Mouse (Mus musculus): ENCODE results near the gene Fkbp6.
"Not testable (repeated sequence)": the region's sequence is repeated elsewhere in the genome, so short reads cannot be mapped to it uniquely, and the experiment has no call there.

The Fkbp6 gene

DNA sequence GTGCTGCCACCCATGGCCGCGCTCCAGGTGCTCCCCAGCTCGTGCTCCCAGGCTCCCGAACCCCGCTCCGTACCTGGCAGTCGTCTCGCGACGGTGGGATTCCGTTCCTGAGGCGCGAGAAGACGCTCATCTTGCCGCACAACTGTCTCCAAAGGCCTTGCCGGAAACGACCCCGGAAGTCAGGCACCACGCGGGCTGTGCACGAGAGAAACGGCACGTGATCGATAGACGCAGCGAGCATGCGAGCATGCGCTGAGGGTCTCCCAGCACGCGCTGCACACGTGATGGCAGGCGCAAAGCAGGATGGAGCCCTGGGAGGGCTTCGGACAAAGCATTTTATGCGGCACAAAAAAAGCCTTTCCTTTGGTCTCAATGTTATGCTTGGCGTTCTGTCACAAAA is at the start of gene Fkbp6:
TSS of gene Fkbp6 (minus strand) at position 183 of the 400 bp plus-strand sequence.
- no peak for ATAC-seq (ENCODE audit: low TSS enrichment)

DNA sequence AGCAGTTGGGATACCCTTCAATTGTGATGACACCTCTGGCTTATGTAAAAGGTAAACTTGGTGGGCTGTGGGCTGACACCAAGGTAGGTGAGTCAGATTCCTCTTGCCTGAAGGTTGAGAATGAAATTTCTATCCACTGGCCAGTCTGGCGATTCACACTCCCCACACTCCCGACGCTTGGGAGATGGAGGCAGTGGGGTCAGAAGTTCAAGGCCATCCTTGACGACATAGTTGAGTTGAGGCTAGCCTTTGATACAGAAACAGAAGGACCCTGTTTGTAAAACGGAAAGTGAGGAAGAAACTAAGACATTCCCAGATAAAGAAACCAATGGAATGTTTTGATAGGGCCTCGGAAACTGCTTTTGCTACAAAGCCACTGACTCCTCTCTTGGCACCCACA is 49.5 kb upstream of the Fkbp6 start:
- ATAC-seq (ENCODE audit: low TSS enrichment), result no peak

DNA sequence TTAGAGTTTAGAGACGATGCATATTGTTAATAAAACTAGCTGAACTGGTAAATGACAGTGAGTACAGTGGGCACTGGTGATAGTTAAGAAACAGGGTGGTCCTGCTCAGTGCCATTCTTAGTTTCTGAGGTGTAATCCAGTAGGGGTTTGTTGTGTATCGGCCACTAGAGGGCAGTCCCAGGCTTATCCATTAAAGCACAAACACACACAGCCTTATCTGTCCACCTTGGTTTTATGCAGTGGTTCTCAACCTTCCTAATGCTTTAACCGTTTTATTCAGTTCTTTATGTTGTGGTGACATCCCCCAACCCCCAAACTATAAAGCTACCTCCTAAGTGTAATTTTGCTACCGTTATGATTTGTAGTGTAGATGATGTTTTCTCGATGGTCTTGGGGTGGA is 46.0 kb upstream of the Fkbp6 start:
- no peak for ATAC-seq (ENCODE audit: low TSS enrichment)

- ATAC-seq (ENCODE audit: low TSS enrichment), result peak; percentile 95
These were observed 44.4 kb upstream of the Fkbp6 start, which contains the start of gene Pom121 for GRCm38 (mm10) chr5:135394004-135394823. TSS of gene Pom121 (minus strand) at chr5:135394546.

GRCm38 (mm10) chr5:135383771-135384170 is 33.9 kb upstream of the Fkbp6 start:
- peak; percentile 31; the same call in 1 of the 2 replicates for ATAC-seq (ENCODE audit: low TSS enrichment)

DNA sequence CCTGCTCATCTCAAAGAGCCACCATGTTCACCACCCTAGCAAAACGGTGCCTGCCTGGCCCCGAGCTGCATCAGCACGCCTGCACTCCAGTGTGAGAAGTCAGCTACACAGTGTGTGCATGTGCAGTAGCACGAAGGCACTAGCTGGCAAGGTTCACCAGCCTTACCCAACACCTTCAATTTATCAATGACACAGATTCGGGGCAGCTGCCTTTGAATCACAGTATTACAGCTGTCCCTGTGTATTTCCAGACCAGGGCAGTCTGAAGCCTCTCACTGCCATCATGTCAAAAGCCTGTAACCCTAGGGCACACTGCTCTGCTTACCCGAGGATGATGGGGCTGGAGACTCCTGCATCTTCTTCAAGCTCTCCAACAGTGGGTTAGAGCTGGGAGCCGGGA is 32.9 kb upstream of the Fkbp6 start:
- no peak for ATAC-seq (ENCODE audit: low TSS enrichment)

GRCm38 (mm10) chr5:135381356-135381925 is 31.6 kb upstream of the Fkbp6 start:
- no peak for ATAC-seq (ENCODE audit: low TSS enrichment)

GRCm38 (mm10) chr5:135380681-135381080 is 30.8 kb upstream of the Fkbp6 start:
- no peak for ATAC-seq (ENCODE audit: low TSS enrichment)

DNA sequence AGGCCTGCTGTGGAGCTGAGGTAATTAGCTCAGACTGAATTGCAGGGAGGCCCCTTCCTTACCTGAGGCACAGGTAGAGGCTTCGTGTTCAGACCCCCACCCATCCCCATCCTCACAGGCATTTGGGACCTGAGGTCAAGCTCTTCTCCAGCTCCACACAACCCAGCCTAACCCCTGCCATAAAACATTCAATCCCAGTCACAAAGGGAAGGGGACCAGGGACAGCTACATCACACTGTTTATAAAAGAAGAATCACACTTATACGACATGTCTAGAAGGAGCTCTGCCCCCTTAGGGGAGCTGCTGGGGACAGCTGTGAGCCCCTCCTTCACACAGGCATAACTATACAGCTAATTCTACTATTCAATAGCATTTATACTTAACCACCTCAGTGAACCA is 26.5 kb upstream of the Fkbp6 start:
- ATAC-seq (ENCODE audit: low TSS enrichment), result no peak

DNA sequence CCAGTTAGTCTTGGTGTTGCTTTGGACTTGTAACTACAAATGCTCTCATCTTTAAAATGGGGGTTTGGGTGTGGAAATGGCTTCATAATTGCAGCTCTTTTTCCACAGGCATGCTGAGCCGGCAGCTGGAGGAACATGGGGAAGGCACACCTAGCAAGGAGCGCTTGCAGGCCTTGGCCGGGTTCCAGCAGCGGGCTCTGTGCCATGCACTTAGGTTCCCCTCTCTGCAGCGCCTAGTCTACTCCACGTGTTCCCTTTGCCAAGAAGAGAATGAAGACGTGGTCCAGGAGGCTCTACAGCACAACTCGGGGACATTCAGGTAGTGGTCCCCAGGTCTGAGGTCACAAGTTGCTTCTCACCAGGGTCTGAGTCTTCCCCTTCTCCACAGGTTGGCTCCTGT is 25.3 kb upstream of the Fkbp6 start:
- no peak for ATAC-seq (ENCODE audit: low TSS enrichment)

- no peak for ATAC-seq (ENCODE audit: low TSS enrichment)
These were observed 23.8 kb upstream of the Fkbp6 start for GRCm38 (mm10) chr5:135373601-135374000.

DNA sequence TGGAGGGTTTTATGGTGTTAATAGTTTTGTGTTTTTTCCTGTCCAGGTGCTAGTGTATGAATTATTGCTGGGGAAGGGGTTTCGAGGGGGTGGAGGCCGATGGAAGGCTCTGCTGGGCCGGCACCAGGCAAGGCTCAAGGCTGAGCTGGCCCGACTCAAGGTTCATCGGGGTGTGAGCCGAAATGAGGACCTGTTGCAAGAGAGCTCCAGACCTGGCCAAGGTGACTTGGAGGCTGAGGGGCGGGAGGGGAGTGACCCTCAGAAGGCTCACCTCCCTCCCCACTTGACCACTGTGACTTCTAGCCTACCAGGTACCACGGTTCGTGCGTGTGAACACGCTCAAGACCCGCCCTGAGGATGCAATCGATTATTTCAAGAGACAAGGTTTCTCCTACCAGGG is 21.4 kb upstream of the Fkbp6 start:
- no peak for ATAC-seq (ENCODE audit: low TSS enrichment)

GRCm38 (mm10) chr5:135369787-135370654 is 20.2 kb upstream of the Fkbp6 start, which contains the start of gene Nsun5:
TSS of gene Nsun5 (plus strand) at chr5:135369953.
- ATAC-seq (ENCODE audit: low TSS enrichment), result peak; percentile 77

- not testable (repeated sequence) for ATAC-seq (ENCODE audit: low TSS enrichment)
These were observed 19.4 kb upstream of the Fkbp6 start for GRCm38 (mm10) chr5:135369196-135369595.

GRCm38 (mm10) chr5:135368312-135368711 is 18.5 kb upstream of the Fkbp6 start:
- no peak for ATAC-seq (ENCODE audit: low TSS enrichment)

DNA sequence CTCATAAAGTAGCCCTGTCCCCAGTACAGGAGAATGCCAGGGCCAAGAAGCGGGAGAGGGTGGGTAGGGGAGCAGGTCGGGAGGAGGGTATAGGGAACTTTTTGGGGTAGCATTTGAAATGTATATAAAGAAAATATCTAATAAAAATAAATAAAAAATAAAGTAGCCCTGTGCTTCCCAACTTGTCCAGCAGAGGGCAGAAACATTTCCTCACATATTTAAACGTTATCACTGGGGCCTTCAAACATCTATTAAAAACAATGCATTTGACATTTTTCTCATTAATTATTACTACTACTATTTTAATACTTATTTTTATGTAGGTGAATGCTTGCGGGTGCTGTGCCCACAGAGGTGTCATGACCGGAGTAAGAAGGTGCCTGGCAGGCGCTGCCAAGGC is 18.0 kb upstream of the Fkbp6 start:
- ATAC-seq (ENCODE audit: low TSS enrichment), result no peak

- no peak for ATAC-seq (ENCODE audit: low TSS enrichment)
These were observed 13.7 kb upstream of the Fkbp6 start for GRCm38 (mm10) chr5:135363540-135363939.

GRCm38 (mm10) chr5:135362572-135362971 is 12.7 kb upstream of the Fkbp6 start:
- ATAC-seq (ENCODE audit: low TSS enrichment), result no peak

DNA sequence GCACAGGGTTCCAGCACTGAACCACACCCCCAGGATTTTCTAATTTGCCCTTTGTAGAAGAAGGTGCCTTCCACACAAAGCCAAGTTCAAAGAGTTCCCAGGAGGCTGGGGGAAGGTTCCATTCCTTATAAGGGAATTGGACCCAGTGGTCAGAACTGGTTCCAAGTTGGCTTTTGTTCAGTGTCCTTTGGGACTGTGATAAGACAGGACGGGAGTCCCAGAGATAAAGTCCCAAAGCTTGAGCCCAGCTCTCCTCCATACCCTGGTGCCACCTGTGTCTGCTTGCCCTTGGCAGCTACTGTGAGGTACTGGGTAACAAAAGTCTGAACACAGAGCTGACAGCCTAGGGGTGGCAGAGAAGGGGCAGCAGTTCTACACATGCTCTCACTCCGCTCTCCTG is 9.9 kb upstream of the Fkbp6 start:
- ATAC-seq (ENCODE audit: low TSS enrichment), result no peak

DNA sequence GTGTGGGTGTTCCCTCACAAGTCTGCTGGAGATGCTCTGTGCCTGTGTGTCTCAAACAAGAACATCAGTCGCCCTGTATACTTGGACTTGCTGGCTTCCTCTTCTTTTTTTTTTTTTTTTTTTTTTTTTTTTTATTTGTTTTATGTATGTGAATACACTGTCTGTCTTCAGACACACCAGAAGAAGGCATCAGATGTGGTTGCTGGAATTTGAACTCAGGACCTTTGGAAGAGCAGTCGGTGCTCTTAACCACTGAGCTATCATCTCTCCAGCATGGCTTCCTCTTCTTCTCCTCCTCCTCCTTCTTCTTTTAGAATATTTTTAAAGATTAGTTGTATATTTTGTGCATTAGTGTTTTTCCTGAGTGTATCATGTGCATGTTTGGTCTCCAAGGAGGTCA is 7.7 kb upstream of the Fkbp6 start:
- no peak for ATAC-seq (ENCODE audit: low TSS enrichment)

- no peak for ATAC-seq (ENCODE audit: low TSS enrichment)
These were observed 6.2 kb upstream of the Fkbp6 start for GRCm38 (mm10) chr5:135356090-135356489.

DNA sequence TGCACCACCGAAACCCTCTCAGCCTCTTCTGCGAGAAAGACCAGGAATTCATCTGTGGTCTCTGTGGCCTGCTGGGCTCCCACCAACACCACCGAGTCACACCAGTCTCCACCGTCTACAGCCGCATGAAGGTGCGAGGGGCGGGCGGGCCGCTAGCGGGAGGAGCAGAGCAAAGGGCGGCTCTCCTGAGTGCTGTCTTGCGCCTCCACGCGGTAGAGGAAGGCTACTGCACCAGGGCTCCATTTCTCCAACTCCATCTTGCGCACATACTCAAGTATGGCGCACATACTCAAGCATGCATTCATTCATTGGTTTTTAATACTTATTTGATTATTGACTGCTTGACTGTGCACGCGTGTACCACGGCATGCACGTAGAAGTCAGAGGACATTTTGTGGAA is 3.7 kb upstream of the Fkbp6 start:
- ATAC-seq (ENCODE audit: low TSS enrichment), result no peak

Measured in frontal cortex, adult (tissue).